Mouse (Mus musculus) G1E (cell line): ENCODE results near the gene Gsn.

Experiments used
- CTCF ChIP-seq: IDR thresholded peaks from 2 replicates; pipeline ENCODE4 v1.5.1; 2012; ENCODE audit warnings: low read depth, low read length, inconsistent platforms, mixed read lengths
- TAL1 ChIP-seq: conservative IDR thresholded peaks from 2 replicates; pipeline ENCODE4 v1.6.1; 2012; ENCODE audit warnings: low read depth, low read length, inconsistent platforms, mixed read lengths

DNA sequence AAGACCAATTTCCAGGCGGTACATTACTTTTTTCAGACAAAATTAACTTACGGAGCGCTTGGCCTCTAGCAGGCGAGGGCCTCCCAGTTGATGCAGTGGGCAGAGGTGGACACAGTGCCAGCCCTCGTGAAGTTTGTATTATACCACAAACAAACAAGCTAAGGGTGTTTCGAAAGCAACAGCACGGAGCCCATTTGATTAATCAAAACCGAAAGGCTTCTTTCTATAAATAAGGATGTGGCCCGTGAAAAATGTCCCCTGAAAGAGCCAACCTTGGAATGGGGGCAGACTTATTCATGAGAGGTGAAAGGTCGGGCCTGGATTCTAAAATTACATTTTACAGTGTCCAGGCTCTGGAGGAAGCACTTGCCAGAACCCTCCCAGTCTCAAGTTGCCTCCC is 81.2 kb downstream of the Gsn start:
- TF ChIP-seq CTCF: no peak
- no peak for TF ChIP-seq TAL1
